In genomic region chr16:93807961-93808554, GRCm38 (mm10) we compare ENCODE assay signal across 8 mouse cellular contexts. TPM values are rescaled to one million over a fixed set of nuclear protein-coding genes. Genes with fewer than 3 reads are reported as not detected.
A peak's percentile ranks its signal among the peaks of the same experiment; 100 is the strongest.
DNase-seq lines count a peak whose midpoint lies in the region; ATAC-seq lines count a peak whose summit lies in the region.

No protein-coding gene starts in this region.

- WGBS in midbrain, embryonic 15.5 days, result 55% methylated on average over 8 of the region's 8 CpGs
- 59% methylated on average over 8 of the region's 8 CpGs for WGBS in midbrain, embryonic 14.5 days
- 7% methylated on average over 8 of the region's 8 CpGs for WGBS in embryonic facial prominence, embryonic 15.5 days
- 5% methylated on average over 8 of the region's 8 CpGs for WGBS in limb, embryonic 12.5 days
- 32% methylated on average over 8 of the region's 8 CpGs for WGBS in stomach, embryonic 14.5 days

- DNase-seq in midbrain, embryonic 14.5 days, result no peak
- peak; percentile 54 to 60 for DNase-seq in heart, postnatal 36 days
- DNase-seq in spleen, postnatal 4 days (ENCODE audit: low spot score in 2 of 2), result no peak
- no peak for DNase-seq in B cell, adult 2 months

- H3K27me3 ChIP-seq in midbrain, embryonic 15.5 days (replicated peaks), result no peaks in the 10 kb centered on the region
- no peaks in the 10 kb centered on the region for H3K27me3 ChIP-seq in midbrain, embryonic 14.5 days (ENCODE audit: control insufficient read depth, insufficient read depth, low read length)
- no peaks in the 10 kb centered on the region for H3K27me3 ChIP-seq in embryonic facial prominence, embryonic 15.5 days
- H3K27me3 ChIP-seq in limb, embryonic 12.5 days, result no peaks in the 10 kb centered on the region
- no peaks in the 10 kb centered on the region for H3K27me3 ChIP-seq in stomach, embryonic 14.5 days (ENCODE audit: control insufficient read depth, insufficient read depth, low read length)

- peaks cover 11% of the 10 kb centered on the region; the same call in 1 of the 2 replicates for H3K9me3 ChIP-seq in midbrain, embryonic 15.5 days
- H3K9me3 ChIP-seq in midbrain, embryonic 14.5 days (ENCODE audit: control insufficient read depth, low read length), result peaks cover 7% of the 10 kb centered on the region
- H3K9me3 ChIP-seq in embryonic facial prominence, embryonic 15.5 days (replicated peaks), result 0 out of 2 replicates have a peak, but pooled peaks cover 7% of the 10 kb centered on the region
- peaks cover 13% of the 10 kb centered on the region for H3K9me3 ChIP-seq in limb, embryonic 12.5 days
- H3K9me3 ChIP-seq in stomach, embryonic 14.5 days (ENCODE audit: control insufficient read depth, low read depth, low read length), result peaks cover 7% of the 10 kb centered on the region; the same call in 1 of the 2 replicates

- H3K4me2 ChIP-seq in midbrain, embryonic 15.5 days, result no peak overlapping the region
- no peak overlapping the region for H3K4me2 ChIP-seq in midbrain, embryonic 14.5 days (ENCODE audit: low read length)
- no peak overlapping the region for H3K4me2 ChIP-seq in embryonic facial prominence, embryonic 15.5 days (replicated peaks)
- no peak overlapping the region for H3K4me2 ChIP-seq in limb, embryonic 12.5 days
- no peak overlapping the region for H3K4me2 ChIP-seq in stomach, embryonic 14.5 days (replicated peaks; ENCODE audit: low read depth, low read length)

- H3K27ac ChIP-seq in midbrain, embryonic 15.5 days, result 0 out of 2 replicates have a peak overlapping the region, but pooled peaks have one; percentile 21
- H3K27ac ChIP-seq in midbrain, embryonic 14.5 days (replicated peaks; ENCODE audit: low read depth, low read length), result no peak overlapping the region
- H3K27ac ChIP-seq in embryonic facial prominence, embryonic 15.5 days (replicated peaks), result peak overlapping the region; percentile 80
- H3K27ac ChIP-seq in limb, embryonic 12.5 days, result peak overlapping the region; percentile 80
- H3K27ac ChIP-seq in stomach, embryonic 14.5 days (ENCODE audit: low read length), result peak overlapping the region; percentile 74

- ATAC-seq in midbrain, embryonic 15.5 days (replicated peaks), result no peak
- no peak for ATAC-seq in midbrain, embryonic 14.5 days (ENCODE audit: low FRiP score, low TSS enrichment)
- ATAC-seq in embryonic facial prominence, embryonic 15.5 days (ENCODE audit: insufficient number of reproducible peaks, low FRiP score, low TSS enrichment, low read depth), result peak; percentile 66
- ATAC-seq in limb, embryonic 12.5 days (ENCODE audit: insufficient number of reproducible peaks, insufficient read depth, low FRiP score, low TSS enrichment, low read depth), result peak; percentile 22
- peak; percentile 61; the same call in 1 of the 2 replicates for ATAC-seq in stomach, embryonic 14.5 days (ENCODE audit: insufficient number of reproducible peaks, insufficient read depth, low FRiP score, low read depth)

- H3K4me1 ChIP-seq in midbrain, embryonic 15.5 days, result no peaks in the 10 kb centered on the region
- H3K4me1 ChIP-seq in midbrain, embryonic 14.5 days (ENCODE audit: control insufficient read depth, insufficient read depth, low read length), result no peaks in the 10 kb centered on the region
- peaks cover 25% of the 10 kb centered on the region for H3K4me1 ChIP-seq in embryonic facial prominence, embryonic 15.5 days
- peaks cover 33% of the 10 kb centered on the region for H3K4me1 ChIP-seq in limb, embryonic 12.5 days (replicated peaks)
- peaks cover 12% of the 10 kb centered on the region for H3K4me1 ChIP-seq in stomach, embryonic 14.5 days (ENCODE audit: control insufficient read depth, insufficient read depth, low read length)

- H3K36me3 ChIP-seq in midbrain, embryonic 15.5 days (replicated peaks), result peaks cover 52% of the 10 kb centered on the region
- peaks cover 73% of the 10 kb centered on the region for H3K36me3 ChIP-seq in midbrain, embryonic 14.5 days (ENCODE audit: control insufficient read depth, insufficient read depth, low read length)
- peaks cover 14% of the 10 kb centered on the region for H3K36me3 ChIP-seq in embryonic facial prominence, embryonic 15.5 days
- H3K36me3 ChIP-seq in limb, embryonic 12.5 days, result peaks cover 22% of the 10 kb centered on the region
- H3K36me3 ChIP-seq in stomach, embryonic 14.5 days (ENCODE audit: control insufficient read depth, insufficient read depth, low read length), result no peaks in the 10 kb centered on the region; the same call in 1 of the 2 replicates

- H3K4me3 ChIP-seq in midbrain, embryonic 15.5 days, result no peak overlapping the region
- H3K4me3 ChIP-seq in midbrain, embryonic 14.5 days (replicated peaks; ENCODE audit: low read depth, low read length), result no peak overlapping the region
- H3K4me3 ChIP-seq in embryonic facial prominence, embryonic 15.5 days (replicated peaks), result no peak overlapping the region
- no peak overlapping the region for H3K4me3 ChIP-seq in limb, embryonic 12.5 days (replicated peaks)
- H3K4me3 ChIP-seq in stomach, embryonic 14.5 days (ENCODE audit: low read depth, low read length), result no peak overlapping the region

- no peak overlapping the region for H3K9ac ChIP-seq in midbrain, embryonic 15.5 days
- H3K9ac ChIP-seq in midbrain, embryonic 14.5 days (replicated peaks; ENCODE audit: low read length), result no peak overlapping the region
- no peak overlapping the region for H3K9ac ChIP-seq in embryonic facial prominence, embryonic 15.5 days
- no peak overlapping the region for H3K9ac ChIP-seq in limb, embryonic 12.5 days (replicated peaks)
- no peak overlapping the region for H3K9ac ChIP-seq in stomach, embryonic 14.5 days (replicated peaks; ENCODE audit: low read depth, low read length)

- intact Hi-C loops in heart, postnatal 36 days (cut with DNase I), result no loop called here

RNA-seq across cellular contexts. Expression of gene Morc3, which starts 23.9 kb away (rescaled TPM):
- 32.8 and 34.1 TPM in 2 replicates for polyA plus RNA-seq in midbrain, embryonic 15.5 days (2015; fragmentation: Nextera tagmentation; extraction: Ambion mirVana)
- 36.6 and 37.1 TPM in 2 replicates for polyA plus RNA-seq in midbrain, embryonic 14.5 days (2014; fragmentation: Nextera tagmentation; extraction: Ambion mirVana)
- polyA plus RNA-seq in embryonic facial prominence, embryonic 15.5 days (2015; fragmentation: Nextera tagmentation; extraction: Ambion mirVana), result 30.5 and 33.2 TPM in 2 replicates
- total RNA-seq in heart, postnatal 36 days (2021), result 10 to 100 TPM; 14.9 to 18.0 TPM
- polyA plus RNA-seq in limb, embryonic 12.5 days (2016; fragmentation: Nextera tagmentation; extraction: Ambion mirVana), result 37.7 and 42.0 TPM in 2 replicates
- 44.9 and 45.6 TPM in 2 replicates for polyA plus RNA-seq in stomach, embryonic 14.5 days (2014; fragmentation: Nextera tagmentation; extraction: Ambion mirVana)

Comparison
In these comparisons a context has a peak if more than half of its experiments do, and no peak if none do; other contexts are left out.
1. ATAC-seq: peak in embryonic facial prominence, embryonic 15.5 days (single experiment), limb, embryonic 12.5 days (single experiment) and stomach, embryonic 14.5 days (single experiment); none in midbrain, embryonic 15.5 days (single experiment) and midbrain, embryonic 14.5 days (single experiment).
2. DNase-seq: peak in heart, postnatal 36 days (2 of 2); none in midbrain, embryonic 14.5 days (single experiment), spleen, postnatal 4 days (0 of 2) and B cell, adult 2 months (0 of 2).